Mouse (Mus musculus) frontal cortex, postnatal 25 days (tissue): ENCODE results near the gene Asap2.

Experiments used
- DNase-seq, 2 experiments: peaks; one replicate each; pipeline ENCODE4 v3.0.0; 2022; ENCODE audit warnings: low spot score in 2 of 2

Gene Asap2

DNA sequence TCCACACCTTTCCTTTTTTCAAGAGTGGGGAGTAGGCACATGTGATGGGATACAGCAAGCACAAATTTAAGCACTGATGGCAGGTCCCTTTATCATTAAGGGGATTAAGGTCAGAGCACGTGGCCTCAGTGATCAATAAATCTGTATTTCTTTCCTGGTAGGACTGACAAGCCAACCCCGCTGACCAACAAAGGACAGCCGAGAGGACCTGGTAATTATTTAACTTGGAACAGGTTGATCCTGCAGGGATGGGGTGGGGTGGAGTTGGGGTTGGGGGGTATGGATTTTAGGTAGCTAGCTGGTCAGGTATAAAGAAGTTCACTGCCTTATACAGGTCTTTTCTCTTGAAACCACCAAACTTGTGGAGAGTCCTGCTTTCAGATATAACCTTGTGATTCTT is 274.7 kb downstream of the Asap2 start:
- no peak for DNase-seq

DNA sequence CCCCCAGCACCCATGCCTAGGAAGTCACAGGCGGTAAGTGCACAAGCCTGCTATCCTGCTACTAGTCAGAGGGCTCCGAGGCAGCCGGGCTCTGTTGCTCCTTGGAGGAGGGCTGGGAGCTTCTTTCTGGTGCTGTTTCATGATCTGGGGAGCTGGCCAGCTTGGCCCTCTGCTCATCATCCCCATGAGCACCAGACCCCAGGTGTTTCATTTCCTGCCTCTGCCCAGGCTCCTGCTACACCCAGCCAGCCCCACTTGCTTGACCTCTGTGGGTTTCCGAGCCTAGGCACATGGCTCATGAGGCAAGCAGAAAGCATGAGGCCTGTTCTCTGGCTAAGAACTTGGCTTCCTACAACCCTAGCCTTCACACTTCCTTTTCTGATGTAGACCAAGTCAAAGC is 275.2 kb downstream of the Asap2 start:
- no peak for DNase-seq

DNA sequence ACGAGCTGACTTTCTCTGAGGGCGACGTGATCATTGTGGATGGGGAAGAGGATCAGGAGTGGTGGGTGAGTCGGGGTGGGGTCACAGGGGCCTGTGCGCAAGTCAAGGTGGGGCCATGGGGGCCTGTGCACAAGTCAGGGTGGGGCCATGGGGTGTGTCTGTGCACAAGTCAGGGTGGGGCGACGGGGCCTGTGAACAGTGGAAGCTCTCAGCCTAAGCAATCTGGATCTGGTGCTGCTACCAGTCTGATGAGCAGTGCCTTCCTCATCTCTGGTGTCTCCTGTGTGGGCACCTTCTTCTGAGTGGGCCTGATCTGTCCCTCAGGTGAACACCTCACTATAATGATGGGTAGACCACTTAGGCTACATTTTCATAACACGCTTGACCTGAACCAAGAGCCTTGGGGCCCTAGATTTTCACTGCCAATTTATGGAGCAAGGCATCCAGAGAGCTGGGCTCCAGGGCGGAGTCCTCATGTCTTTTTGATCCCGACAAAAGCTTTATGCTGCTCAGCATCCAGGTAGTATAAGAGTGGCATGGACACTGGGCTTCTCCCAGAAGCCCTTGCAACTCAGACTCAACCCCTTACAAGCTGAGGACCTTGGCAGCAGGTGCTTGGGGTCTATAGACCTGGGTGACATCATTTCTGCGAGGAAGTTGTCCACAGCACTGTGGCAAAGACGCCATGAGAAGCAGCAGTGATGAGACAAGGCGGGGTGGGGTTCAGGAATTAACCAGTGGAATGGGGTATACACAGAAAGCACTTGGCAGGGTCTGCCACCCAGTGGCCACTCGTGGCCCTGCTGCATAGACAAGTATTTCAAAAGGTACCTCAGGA is 275.9 kb downstream of the Asap2 start:
- DNase-seq = peak; percentile 53 to 60

DNA sequence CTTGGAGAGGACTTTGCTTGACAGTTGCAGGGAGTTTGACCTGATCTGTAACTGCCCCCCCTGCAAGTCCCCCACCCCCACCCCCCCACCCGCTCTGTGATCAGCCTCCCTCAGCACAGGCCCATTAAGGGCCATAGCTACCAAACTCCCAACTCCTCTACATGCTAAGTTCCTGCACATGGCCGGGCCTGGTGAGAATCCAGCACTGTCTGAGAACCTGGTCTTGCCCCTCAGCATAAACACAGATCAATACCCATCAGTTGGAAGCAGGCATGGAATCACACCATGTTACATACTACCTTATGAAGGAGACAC is 276.5 kb downstream of the Asap2 start:
- no peak for DNase-seq

GRCm38 (mm10) chr12:21268083-21268616 is 277.9 kb downstream of the Asap2 start:
- no peak for DNase-seq

- DNase-seq = no peak
Observed at GRCm38 (mm10) chr12:21274446-21274845, 284.2 kb downstream of the Asap2 start.

- no peak for DNase-seq
Observed at GRCm38 (mm10) chr12:21277352-21277864, 287.1 kb downstream of the Asap2 start.

DNA sequence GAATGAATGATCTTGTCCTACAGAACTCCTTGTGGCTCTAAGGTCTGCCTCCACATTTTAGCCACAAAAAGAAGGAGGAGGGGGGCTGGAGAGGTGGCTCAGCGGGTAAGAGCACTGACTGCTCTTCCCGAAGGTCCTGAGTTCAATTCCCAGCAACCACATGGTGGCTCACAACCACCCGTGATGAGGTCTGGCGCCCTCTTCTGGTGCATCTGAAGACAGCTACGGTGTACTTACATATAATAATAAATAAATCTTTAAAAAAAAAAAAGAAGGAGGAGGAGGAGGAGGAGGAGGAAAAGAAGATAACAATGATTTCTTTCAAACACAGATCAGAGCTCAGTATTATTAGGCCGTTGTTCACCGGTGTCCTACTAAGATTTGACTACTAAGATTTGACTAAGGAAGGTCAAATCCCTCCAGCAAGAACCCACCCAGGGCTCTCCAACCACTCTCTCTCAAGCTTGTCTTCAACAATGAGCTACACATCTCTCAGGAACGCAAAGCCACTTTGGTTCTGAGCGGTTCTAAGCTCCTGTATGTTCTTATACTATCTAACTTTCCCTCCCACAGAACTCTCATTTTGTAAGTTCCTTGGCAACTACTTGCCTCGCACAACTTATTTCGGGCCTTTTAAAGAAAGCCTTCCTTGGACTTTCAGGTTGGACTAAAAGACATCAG is 294.6 kb downstream of the Asap2 start, which contains the start of gene Cpsf3:
Gene Cpsf3 (plus strand): TSS at position 631 of the 681 bp plus-strand sequence.
- no peak for DNase-seq

GRCm38 (mm10) chr12:21285508-21286242 is 295.4 kb downstream of the Asap2 start:
- DNase-seq = peak in 1 of 2 experiments; percentile 19

- peak; percentile 96 to 99 for DNase-seq
Observed at GRCm38 (mm10) chr12:21286243-21286622, 296.0 kb downstream of the Asap2 start, which contains the start of gene Itgb1bp1. TSS of gene Itgb1bp1 (minus strand) at chr12:21286284.

DNA sequence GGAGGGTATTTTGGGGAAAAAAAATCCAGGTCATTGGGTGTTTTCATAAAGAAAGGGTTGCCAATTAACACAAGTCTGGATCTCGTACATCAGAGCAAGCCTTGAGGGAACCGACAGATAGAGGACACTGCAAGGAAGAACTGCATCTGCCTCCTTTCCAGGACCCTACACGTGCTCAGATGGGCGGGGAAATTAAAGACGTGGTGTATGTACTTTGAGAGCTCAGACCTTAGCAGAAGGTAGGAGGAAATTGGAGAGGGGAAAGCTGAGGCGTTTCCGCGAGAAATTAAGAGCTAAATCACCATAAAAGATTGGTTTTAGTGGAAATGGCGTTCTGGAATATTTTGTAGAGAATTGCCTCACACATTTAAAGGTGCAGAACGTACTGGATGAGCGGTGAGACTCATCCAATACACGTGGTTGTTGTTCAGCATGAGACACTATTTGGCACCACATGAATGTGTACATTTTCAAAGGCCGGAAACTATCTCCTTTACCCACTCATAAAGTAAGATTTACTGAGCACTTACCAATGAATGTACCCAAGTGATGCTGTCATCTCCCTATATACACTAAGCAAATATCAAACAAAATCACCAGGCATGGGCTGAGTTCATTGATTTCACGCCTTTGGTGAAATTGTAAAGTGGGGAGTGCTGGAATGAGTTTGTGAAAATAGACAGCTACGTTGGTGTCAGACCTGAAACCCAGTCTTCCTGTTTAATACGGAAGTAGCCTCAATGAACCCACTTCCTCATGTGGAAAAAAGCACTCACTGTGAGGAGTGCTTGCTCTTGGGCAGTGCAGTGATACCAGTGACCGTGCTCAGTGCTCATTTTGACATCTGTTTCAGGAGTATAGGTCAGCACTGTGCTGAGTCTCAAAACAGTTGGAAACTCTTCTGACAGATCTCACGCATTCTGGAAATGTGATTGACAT is 296.7 kb downstream of the Asap2 start:
- DNase-seq = no peak

- no peak for DNase-seq
Observed at GRCm38 (mm10) chr12:21288716-21289395, 298.6 kb downstream of the Asap2 start.

DNA sequence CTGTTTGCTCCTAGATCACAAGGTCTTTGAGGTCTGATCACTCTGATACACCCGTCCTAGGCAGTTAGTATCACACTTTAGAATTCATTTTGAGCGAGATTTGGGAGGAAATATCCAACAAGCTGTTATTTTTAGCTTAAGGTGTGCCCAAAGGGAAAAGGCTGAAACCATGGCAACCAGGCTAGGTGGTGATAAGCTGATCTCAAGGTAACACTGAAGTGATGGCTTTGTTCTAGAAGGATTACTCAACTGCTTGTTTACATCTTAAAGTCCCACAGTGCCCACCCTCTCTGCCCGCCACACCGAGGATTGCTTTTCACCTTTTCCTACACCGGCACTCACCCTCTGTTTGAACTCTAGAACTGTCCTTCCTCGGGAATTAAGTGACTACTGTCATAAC is 299.4 kb downstream of the Asap2 start:
- no peak for DNase-seq

- DNase-seq = no peak
Observed at GRCm38 (mm10) chr12:21298856-21299255, 308.6 kb downstream of the Asap2 start.

- no peak for DNase-seq
Observed at GRCm38 (mm10) chr12:21301324-21301723, 311.1 kb downstream of the Asap2 start.

DNA sequence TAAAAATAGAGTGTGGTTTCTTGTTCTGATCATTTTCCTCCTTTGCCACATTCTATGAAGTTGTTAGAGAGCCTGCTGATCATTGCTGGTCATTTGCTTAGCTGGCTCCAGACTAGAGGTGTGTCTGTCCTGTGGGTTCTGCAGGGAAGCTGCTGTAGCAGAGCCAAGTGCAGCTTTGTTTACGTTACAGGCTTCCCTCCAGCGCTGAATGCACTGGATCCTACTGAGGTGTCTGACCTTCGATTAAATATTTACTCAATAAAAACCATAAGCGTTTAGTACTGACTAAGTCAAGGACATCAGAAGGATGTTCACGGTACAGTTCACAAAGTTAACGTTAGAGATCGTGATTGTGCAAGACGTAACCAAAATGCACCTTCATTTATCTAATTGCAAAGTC is 311.7 kb downstream of the Asap2 start:
- DNase-seq = no peak

DNA sequence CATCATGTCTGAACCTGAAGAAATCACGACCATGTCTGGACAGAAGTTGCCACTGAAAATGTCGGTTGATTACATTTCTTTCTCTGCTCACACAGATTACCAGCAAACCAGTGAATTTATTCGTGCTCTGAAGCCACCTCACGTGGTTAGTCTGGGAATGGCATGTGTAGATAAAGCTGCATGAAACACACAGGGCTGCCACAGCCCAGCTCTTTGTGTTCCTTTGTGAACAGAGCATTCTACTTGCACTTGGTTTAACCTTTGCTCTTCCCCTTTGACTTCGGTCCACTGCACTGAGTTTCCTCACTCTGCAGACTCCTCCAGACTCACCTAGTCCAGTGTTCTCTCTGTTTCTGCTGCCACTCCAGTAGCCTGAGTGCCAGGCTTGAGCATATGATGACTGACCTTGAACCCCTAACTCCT is 312.1 kb downstream of the Asap2 start:
- no peak for DNase-seq

GRCm38 (mm10) chr12:21305741-21306140 is 315.5 kb downstream of the Asap2 start:
- DNase-seq = no peak

DNA sequence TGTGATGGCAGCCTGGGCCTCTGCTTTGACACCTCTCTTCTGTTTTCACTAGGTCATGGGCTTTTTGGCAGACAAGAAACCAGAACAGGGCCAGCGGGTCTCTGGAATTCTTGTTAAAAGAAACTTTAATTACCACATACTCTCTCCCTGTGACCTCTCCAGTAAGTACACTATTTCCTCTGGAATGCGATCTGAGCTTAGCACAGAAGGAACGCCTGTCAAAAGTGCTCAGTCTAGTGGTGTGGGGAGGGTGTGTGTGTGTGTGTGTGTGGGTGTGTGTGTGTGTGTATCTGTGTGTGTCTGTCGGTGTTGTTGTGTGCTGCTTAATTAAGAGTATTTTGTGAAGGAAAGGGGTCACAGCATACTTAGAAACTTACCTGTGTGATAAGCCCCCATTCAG is 316.5 kb downstream of the Asap2 start:
- DNase-seq = no peak

DNA sequence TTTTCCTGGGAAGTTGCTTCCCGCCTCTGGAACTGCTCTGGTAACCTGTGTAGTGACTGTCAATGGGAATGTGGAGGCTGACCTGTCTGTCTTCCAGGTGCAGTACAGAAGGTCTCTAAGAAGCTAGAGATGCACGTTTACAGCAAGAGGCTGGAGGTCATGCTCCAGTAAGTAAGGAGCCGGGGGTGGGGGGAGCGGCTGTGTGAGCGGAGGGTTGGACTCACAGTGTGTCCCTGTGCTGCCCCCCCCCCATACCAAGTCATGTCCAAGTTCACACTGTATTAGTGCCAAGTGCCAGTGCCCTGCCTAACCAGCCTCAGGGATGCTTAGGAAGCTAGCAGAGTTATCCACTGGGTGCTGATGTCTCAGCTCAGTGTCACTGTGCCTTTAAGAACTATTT is 321.9 kb downstream of the Asap2 start:
- no peak for DNase-seq
